Mouse (Mus musculus): ENCODE results near the gene Tmem235.

The Tmem235 gene

DNA sequence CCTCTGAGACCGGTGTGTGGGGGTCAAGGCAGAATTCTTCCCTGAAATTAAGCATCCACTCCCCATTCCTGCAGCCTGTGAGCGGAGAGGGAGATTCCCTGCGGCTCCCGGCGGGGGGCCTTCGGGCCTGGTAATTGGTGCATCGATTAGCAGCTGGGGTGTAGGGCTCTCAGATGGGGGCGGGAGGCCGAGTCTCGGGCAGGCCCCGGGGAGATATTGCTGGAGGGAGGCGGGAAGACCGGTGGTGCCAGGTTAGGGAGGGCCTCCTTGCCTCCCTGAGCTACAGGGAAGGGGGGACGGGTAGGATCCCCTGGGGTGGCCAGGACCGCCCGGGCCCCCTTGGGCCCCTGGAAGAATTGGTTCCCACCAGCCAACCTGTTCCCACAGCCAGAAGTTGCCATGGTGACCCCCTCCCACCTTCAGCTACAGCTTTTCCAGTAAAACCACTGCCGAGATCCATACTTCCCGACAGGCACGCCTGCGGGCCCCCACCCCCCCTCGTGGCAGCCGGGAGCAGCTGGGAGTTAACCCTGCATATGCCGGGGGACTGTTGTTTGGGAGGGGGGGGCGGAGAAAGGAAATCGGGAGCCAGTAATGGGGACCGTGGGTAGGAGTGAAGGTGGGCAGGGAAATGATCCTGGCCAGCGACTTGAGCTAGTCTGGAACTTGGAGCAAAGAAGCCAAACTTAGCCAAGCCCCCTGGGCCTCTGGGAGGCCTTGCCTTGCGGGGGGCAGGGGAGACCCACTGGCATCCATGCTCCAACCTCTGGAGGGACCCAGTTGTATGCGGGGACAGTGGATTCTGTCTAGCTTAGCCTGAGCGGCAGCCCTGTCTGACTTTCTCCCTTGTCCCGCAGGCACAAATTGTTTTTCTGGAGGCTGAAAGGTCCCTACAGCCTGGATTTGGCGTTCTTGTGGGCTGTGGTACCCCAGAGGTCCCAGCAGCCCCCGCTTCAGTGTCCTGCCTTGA lies 28.6 kb downstream of the Tmem235 start:
- in situ Hi-C loops (cut with MboI, MseI): no loop called here

DNA sequence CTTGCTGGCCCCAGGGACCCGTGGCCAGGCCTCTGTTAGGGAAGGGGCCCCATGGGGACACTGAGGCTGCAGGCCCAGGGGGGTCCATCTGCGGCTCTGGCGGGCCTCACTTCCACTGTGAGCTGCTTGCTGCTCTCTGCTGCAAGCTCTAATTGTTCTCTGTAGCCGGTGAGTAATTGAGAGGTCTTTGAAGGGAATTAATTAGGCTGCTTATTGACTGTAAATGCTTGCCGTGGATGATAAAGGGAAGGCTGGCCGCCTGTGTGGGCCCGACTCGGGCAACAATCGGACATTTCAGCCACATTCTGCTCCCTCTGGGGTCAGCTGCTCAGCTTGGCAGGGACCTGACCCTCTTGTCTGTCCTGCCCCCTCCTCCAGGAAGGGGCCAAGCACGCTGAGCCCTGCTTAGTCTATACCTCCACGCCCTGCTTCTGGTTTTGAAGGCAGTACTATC lies 29.4 kb downstream of the Tmem235 start:
- in situ Hi-C loops (cut with MboI, MseI): no loop called here

DNA sequence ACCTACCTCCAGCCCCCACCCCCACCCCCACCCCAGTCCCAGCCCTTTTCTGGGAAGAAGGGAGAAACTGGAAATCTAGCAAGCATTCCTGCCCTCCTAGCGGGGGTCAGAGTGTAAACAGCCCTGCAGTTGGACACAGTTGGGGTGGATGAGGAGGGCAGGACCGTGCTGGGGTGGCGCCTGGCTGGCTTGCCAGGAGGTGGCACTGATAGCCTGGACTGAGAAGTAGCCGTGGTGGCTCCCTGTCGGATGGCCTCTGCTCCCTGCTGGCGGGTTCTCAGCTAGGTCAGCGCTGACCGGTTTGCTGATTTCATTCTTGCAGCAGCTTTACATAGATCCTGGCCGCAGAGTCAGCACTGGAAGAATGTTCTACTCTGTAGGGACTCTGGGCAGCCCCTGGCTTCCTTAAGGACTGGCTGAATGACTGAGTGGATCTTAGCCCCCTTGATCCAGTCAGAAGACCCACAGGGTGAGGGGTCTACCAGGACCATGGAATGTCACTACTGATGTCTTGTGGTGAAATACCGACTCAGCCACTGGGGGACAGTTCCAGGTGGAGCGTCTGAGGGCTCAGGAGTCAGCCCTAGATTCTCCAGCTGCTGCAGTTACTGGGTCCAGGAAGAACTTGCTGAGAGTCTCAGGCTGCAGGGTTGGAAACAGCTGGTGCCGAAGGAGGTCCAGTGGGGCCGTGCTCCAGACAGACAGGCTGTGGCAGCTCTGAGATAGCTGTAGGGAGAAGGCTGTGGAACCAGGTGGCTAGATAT lies 30.1 kb downstream of the Tmem235 start:
- in situ Hi-C loops (cut with MboI, MseI): no loop called here

DNA sequence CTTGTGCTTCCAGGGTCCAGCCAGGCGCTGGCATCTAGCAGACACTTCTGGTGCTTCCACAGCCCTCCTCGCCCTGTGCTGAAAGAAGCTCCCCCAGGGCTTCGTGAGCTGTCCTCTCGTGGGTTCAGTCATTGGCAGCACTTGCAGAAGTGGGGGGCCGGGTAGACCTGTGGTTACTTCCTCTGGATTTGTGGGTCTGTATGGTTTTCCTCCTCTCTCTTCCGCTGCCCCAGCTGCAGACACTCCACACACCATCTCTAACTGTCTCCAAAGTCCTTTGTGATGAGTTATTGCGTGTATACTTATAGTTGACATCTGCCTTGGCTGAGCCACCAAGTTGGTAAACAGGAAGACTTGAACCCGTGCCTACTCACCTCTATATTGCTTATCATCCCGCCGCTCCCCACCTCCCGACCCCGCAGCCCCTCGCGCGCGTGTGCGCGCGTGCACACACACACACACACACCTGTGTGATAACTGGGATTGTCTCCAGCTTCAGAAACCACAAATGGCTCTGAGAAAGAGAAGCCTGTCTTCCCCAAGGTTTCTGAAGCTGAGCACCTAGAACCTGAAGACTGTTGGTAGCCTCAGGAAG lies 31.1 kb downstream of the Tmem235 start:
- in situ Hi-C loops (cut with MboI, MseI): no loop called here

DNA sequence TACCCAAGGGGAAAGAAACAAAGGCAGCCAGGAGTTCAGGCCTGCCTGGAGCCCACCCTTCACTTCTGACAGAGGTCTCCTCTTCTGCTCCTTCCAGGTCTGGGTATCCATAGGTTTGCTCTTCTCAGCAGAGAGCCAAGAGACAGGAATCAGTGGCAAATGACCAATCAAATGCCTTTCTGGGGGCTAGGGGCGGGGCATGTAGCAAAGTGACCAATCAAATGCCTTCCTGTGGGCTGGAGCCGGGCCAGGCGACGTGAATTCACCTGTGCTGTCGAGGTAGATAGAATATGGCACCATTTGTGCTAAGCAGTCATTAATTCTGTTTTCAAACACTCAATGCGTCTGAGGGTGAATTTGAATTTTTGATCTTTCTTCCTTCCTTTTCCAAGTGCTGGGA lies 31.6 kb downstream of the Tmem235 start:
- in situ Hi-C loops (cut with MboI, MseI): no loop called here

DNA sequence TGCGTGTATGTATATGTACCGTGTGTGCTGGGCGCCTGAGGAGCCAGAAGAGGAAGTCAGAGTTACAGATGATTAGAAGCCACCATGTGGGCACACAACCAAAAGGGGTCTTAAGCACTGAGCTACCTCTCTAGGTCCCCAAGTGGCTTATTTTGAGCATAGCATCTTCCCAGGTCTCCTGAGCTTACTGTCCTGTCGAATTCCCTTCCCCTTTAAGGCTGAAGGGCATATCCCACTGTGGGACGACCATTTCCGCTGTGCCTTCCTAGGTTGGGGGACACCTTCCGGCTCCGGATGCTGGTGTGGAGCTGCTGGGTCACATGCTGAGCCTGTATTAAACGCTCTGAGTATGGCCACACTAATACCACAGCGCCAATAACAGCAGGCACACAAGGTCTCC lies 34.1 kb downstream of the Tmem235 start:
- in situ Hi-C loops (cut with MboI, MseI): no loop called here

DNA sequence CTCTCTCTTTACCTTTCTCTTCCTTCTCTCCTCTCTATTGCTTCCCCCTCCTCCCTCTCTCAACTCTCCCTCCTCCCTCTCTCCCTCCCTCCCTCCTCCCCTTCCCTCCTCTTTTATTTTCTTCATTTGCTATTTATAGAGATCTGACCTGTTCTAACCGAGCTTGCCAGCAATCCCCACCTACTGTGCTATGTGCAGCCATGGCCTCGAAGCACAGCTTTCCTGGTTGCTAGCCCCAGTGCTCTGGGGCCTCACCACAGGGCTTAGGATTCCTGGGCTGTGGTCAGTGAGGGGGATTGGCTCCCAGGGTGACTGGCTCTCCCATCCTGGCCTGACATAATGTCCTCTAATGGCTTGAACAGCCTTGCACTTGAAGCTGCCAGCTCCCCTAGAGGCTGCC lies 36.0 kb downstream of the Tmem235 start:
- in situ Hi-C loops (cut with MboI, MseI): no loop called here

DNA sequence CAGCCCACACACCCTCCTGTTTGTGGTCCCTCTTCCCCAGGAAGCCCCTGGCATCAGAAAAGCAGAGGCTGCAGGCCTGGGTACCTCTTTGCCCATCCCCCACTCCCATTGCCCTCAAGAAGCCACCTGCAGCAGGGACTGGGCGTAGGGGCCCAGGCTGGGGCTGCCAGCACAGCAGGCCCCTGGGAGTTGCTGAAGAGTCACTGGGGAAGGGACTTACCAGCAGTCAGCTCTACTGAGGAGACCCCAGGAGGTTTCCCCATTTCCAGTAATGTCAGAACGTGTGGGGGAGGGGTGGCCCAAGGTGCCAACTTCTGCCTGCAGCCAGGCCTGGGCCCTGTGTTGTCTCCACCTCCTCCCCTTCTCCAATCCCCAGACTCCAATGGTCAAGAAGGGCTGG lies 41.7 kb downstream of the Tmem235 start:
- in situ Hi-C loops (cut with MboI, MseI): no loop called here

DNA sequence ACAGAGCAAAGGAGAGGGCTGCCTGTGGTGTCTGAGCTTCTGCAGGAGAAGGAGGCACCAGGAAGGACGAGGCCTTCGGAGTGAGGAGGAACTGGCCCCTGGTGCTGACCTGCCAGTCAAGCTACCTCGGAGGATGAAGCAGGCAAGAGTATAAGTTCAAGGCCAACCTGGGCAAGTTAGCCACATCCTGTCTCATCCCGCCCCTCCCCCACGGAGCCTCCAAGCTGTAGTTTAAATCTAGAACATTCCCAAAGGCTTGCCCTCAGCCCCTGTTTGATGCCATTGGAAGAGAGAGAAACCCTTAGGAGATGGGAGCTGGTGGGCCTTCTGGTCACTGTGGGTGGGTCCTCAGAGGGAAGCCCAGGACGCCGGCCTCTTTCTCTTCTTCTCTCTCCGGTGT lies 43.9 kb downstream of the Tmem235 start:
- in situ Hi-C loops (cut with MboI, MseI): no loop called here

DNA sequence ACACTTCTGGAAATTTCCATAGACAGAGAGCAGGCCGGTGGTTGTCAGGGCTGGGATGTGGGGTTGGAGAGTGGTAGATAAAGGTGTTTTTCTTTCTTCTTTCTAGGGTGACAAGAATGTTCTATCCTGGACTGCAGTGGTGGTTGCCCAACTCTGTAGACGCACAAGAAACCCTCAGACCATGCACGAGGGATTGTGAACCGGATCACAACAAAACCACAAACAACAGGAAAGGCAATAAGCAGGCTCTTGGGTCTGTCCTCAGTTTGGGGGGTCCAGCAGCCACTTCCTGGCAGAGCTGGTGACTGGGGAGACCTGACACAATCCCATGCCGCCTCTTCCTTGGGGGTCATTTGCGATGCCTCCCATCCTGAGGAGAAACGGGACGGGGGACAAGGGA lies 48.8 kb downstream of the Tmem235 start:
- in situ Hi-C loops (cut with MboI, MseI): no loop called here

DNA sequence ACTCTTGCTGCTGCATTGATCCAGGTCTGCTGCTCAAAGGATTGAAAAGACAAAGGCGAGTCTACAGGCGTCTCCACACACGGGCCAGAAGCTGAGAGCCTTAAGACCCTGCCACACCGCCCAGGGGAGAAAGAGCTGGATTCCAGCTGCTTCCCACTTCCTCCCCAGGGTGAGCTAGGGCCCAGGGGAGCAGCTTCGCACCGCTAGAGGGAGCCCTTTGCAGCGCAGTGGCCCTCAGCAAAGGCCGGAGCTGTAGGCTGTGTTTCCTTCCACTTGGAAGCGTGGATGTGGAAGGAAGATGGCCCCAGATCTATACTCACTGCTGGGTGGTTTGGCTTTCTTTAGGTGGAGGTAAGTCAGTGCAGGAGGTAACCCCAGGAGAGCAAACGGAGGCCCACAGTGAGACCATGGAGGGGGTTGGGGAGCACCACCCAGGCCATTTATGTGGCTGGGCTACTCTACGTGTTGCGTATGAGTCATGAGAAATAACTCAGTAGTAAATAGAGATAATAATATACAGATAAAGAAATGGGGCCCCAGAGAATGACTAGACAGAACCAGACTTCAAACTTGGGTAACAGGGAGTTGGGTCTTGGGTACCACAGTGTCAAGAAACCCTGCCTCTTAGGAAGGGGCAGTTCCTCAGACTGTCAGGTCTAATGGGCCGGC lies 52.3 kb downstream of the Tmem235 start:
- in situ Hi-C loops (cut with MboI, MseI): no loop called here

DNA sequence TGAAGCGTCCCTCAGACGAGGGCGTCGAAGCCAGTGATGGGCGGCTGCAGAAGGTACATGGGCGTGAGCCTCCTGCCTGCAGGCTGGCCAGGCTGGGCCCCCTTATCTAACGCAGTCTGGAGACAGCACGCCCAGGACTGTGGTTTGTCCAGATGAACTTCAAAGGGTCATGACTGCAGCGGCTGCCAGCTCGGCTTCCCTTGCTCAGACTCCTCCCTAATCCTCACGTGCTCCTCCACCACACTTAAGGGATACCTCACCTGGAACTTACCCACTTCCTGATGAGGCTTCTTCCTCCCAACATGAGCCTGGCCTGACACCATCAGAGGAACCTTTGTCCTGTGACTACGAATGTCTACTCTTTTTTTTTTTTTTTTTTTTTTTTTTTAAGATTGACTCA lies 54.0 kb downstream of the Tmem235 start:
- in situ Hi-C loops (cut with MboI, MseI): no loop called here

Measured in T-helper 2 cell (primary cell).